8 mouse cellular contexts compared by ENCODE assay signal in genomic region chr1:136952609-136953311, GRCm38 (mm10). TPM values are rescaled to one million over a fixed set of nuclear protein-coding genes. Genes with fewer than 3 reads are reported as not detected.
DNase-seq lines count a peak whose midpoint lies in the region; ATAC-seq and TF ChIP-seq lines count a peak whose summit lies in the region.

No protein-coding gene starts in this region.

- no peak overlapping the region for H3K9ac ChIP-seq in kidney, embryonic 15.5 days
- H3K9ac ChIP-seq in liver, embryonic 11.5 days (ENCODE audit: low read depth, low read length): peak overlapping the region; percentile 2; the same call in 1 of the 2 replicates
- no peak overlapping the region for H3K9ac ChIP-seq in stomach, postnatal 0 days (ENCODE audit: low read length)

- under 1% methylated on average over 39 of the region's 39 CpGs for WGBS in kidney, embryonic 15.5 days
- under 1% methylated on average over 39 of the region's 39 CpGs for WGBS in liver, embryonic 11.5 days
- under 1% methylated on average over 39 of the region's 39 CpGs for WGBS in stomach, postnatal 0 days

- H3K9me3 ChIP-seq in kidney, embryonic 15.5 days (replicated peaks): no peaks in the 10 kb centered on the region; the same call in 1 of the 2 replicates
- no peaks in the 10 kb centered on the region for H3K9me3 ChIP-seq in liver, embryonic 11.5 days (ENCODE audit: control insufficient read depth, low read length)
- no peaks in the 10 kb centered on the region for H3K9me3 ChIP-seq in stomach, postnatal 0 days (ENCODE audit: control insufficient read depth, low read length)

- no peaks in the 10 kb centered on the region for H3K36me3 ChIP-seq in kidney, embryonic 15.5 days
- H3K36me3 ChIP-seq in liver, embryonic 11.5 days (ENCODE audit: control insufficient read depth, insufficient read depth, low read length): no peaks in the 10 kb centered on the region
- no peaks in the 10 kb centered on the region for H3K36me3 ChIP-seq in stomach, postnatal 0 days (ENCODE audit: control insufficient read depth, insufficient read depth, low read length)

- peaks cover 100% of the 10 kb centered on the region for H3K27me3 ChIP-seq in kidney, embryonic 15.5 days
- peaks cover 90% of the 10 kb centered on the region for H3K27me3 ChIP-seq in liver, embryonic 11.5 days (replicated peaks; ENCODE audit: control insufficient read depth, insufficient read depth, low read length)
- H3K27me3 ChIP-seq in stomach, postnatal 0 days (ENCODE audit: control insufficient read depth, insufficient read depth, low read length): peaks cover 29% of the 10 kb centered on the region

- intact Hi-C loops in heart, postnatal 10 days (cut with DNase I): no loop called here

- peak overlapping the region; percentile 42 for H3K4me3 ChIP-seq in kidney, embryonic 15.5 days (replicated peaks)
- H3K4me3 ChIP-seq in liver, embryonic 11.5 days (ENCODE audit: low read depth, low read length): peak overlapping the region; percentile 40
- H3K4me3 ChIP-seq in stomach, postnatal 0 days (ENCODE audit: low read depth, low read length): peak overlapping the region; percentile 27

- no peak for TF ChIP-seq EP300 in stomach, postnatal 0 days (optimal IDR thresholded peaks at IDR 0.05)

- peak overlapping the region; percentile 60 for H3K4me2 ChIP-seq in kidney, embryonic 15.5 days
- H3K4me2 ChIP-seq in liver, embryonic 11.5 days: peak overlapping the region; percentile 68
- H3K4me2 ChIP-seq in stomach, postnatal 0 days (replicated peaks; ENCODE audit: low read depth): peak overlapping the region; percentile 51

- DNase-seq in kidney, adult 8-10 months: no peak
- DNase-seq in brain, embryonic 14.5 days (ENCODE audit: low read depth): peak; percentile 60
- peak; percentile 24 to 31 for DNase-seq in heart, postnatal 10 days
- DNase-seq in liver, embryonic 11.5 days (ENCODE audit: low spot score): no peak
- DNase-seq in stomach, postnatal 0 days (ENCODE audit: low spot score): peak; percentile 31
- no peak for DNase-seq in cerebellum, adult 9-11 months
- no peak for DNase-seq in thymus, postnatal 0 days (ENCODE audit: low spot score)

- no peak overlapping the region for H3K27ac ChIP-seq in kidney, embryonic 15.5 days
- H3K27ac ChIP-seq in liver, embryonic 11.5 days (ENCODE audit: low read depth, low read length): no peak overlapping the region
- no peak overlapping the region for H3K27ac ChIP-seq in stomach, postnatal 0 days (replicated peaks)

- no peak for TF ChIP-seq POLR2A in brain, embryonic 14.5 days (IDR thresholded peaks at IDR 0.05; ENCODE audit: borderline replicate concordance, extremely low read depth, insufficient read depth, insufficient read length, poor library complexity, severe bottlenecking)

- 0 out of 2 replicates have a peak, but pooled peaks have one; percentile 15 for ATAC-seq in kidney, embryonic 15.5 days (replicated peaks; ENCODE audit: low FRiP score)
- ATAC-seq in liver, embryonic 11.5 days (replicated peaks; ENCODE audit: low FRiP score): no peak
- ATAC-seq in stomach, postnatal 0 days (ENCODE audit: low FRiP score, low TSS enrichment): 0 out of 2 replicates have a peak, but pooled peaks have one; percentile 27

- no peak for TF ChIP-seq CTCF in brain, embryonic 14.5 days (IDR thresholded peaks at IDR 0.05; ENCODE audit: borderline replicate concordance, extremely low read depth, insufficient read depth, insufficient read length)
- no peak for TF ChIP-seq CTCF in stomach, postnatal 0 days (IDR thresholded peaks at IDR 0.05; ENCODE audit: low read depth)

- peaks cover 36% of the 10 kb centered on the region for H3K4me1 ChIP-seq in kidney, embryonic 15.5 days
- H3K4me1 ChIP-seq in liver, embryonic 11.5 days (replicated peaks; ENCODE audit: control insufficient read depth, insufficient read depth, low read length): 0 out of 2 replicates have a peak, but pooled peaks cover 4% of the 10 kb centered on the region
- no peaks in the 10 kb centered on the region for H3K4me1 ChIP-seq in stomach, postnatal 0 days (replicated peaks; ENCODE audit: control insufficient read depth, insufficient read depth)

RNA-seq across cellular contexts. Expression of gene Nr5a2, which starts 7.5 kb away (rescaled TPM):
- 0.75 and 0.86 TPM in 2 replicates for polyA plus RNA-seq in kidney, embryonic 15.5 days (2015; fragmentation: Nextera tagmentation; extraction: Ambion mirVana)
- 1.2 and 2.3 TPM in 2 replicates for polyA plus RNA-seq in brain, embryonic 14.5 days (2012; rRNA removed)
- total RNA-seq in heart, postnatal 10 days (2021): 1 to 10 TPM; 3.3 to 4.4 TPM
- 4.9 and 5.3 TPM in 2 replicates for polyA plus RNA-seq in liver, embryonic 11.5 days (2014; fragmentation: Nextera tagmentation; extraction: Ambion mirVana)
- 0.48 and 0.51 TPM in 2 replicates for polyA plus RNA-seq in stomach, postnatal 0 days (2015; fragmentation: Nextera tagmentation; extraction: Ambion mirVana)
- polyA plus RNA-seq in thymus, postnatal 0 days (2015; fragmentation: Nextera tagmentation; extraction: Ambion mirVana): 0.04 TPM in 2 replicates

Comparison
In these comparisons a context has a peak if more than half of its experiments do, and no peak if none do; other contexts are left out.
1. DNase-seq: peak in brain, embryonic 14.5 days (single experiment), heart, postnatal 10 days (2 of 2) and stomach, postnatal 0 days (single experiment); none in kidney, adult 8-10 months (0 of 2), liver, embryonic 11.5 days (single experiment), cerebellum, adult 9-11 months (single experiment) and thymus, postnatal 0 days (single experiment).
2. Peak in every context shown above with its lines, with median percentiles within 50 percentile points of each other: H3K4me2 ChIP-seq and H3K4me3 ChIP-seq.